Mouse (Mus musculus) CH12.LX (cell line): ENCODE results near the gene Tmem170b. TPM values are rescaled to one million over a fixed set of nuclear protein-coding genes. Genes with fewer than 3 reads are reported as not detected.

Experiments used
- DNase-seq: peaks from one replicate; pipeline ENCODE4 v3.0.0-alpha.2; 2013; ENCODE audit errors: extremely low read depth
- H3K27ac ChIP-seq: 2 replicates; pipeline ENCODE4 v1.5.1; 2012; ENCODE audit warnings: low read depth, mild to moderate bottlenecking, control low read depth, moderate library complexity; ENCODE audit not compliant: insufficient read depth
- H3K27me3 ChIP-seq: replicated peaks from 2 replicates; pipeline ENCODE3; 2012; ENCODE audit warnings: inconsistent platforms
- H3K36me3 ChIP-seq, 2 experiments: replicated peaks in 1 of 2; 2 replicates each; pipeline versions ENCODE3 to v1.6.1; 2012; ENCODE audit warnings: inconsistent platforms in 1 of 2, low read length in 1 of 2, mild to moderate bottlenecking in 1 of 2, mixed read lengths in 1 of 2, moderate library complexity in 1 of 2; ENCODE audit not compliant: control insufficient read depth in 1 of 2, insufficient read depth in 1 of 2
- H3K4me1 ChIP-seq, 2 experiments: 2 replicates each; pipeline ENCODE4 v1.6.1; 2012; ENCODE audit warnings: inconsistent platforms in 1 of 2, moderate library complexity in 1 of 2; ENCODE audit not compliant: insufficient read depth in 2 of 2, control insufficient read depth in 1 of 2
- H3K4me2 ChIP-seq: 2 replicates; pipeline ENCODE4 v1.6.1; 2012; ENCODE audit warnings: low read depth, mild to moderate bottlenecking, control low read depth; ENCODE audit not compliant: poor library complexity, insufficient read depth, severe bottlenecking
- H3K4me3 ChIP-seq, 3 experiments: fragments of 150-350 bp in 1 of 3; sonication (generic) in 1 of 3; replicated peaks in 1 of 3; 2 replicates each; pipeline versions ENCODE3 to v1.5.1; 2011 to 2012; ENCODE audit warnings: low read depth in 2 of 3, low read length in 2 of 3, mild to moderate bottlenecking in 2 of 3, moderate library complexity in 2 of 3, control low read depth in 1 of 3, improper control_type of control experiment in 1 of 3, inconsistent platforms in 1 of 3, mixed read lengths in 1 of 3; ENCODE audit not compliant: poor library complexity in 1 of 3
- H3K79me2 ChIP-seq: replicated peaks from 2 replicates; pipeline ENCODE4 v1.6.1; 2012; ENCODE audit warnings: mild to moderate bottlenecking, moderate library complexity; ENCODE audit not compliant: control insufficient read depth, poor library complexity, insufficient read depth, severe bottlenecking; ENCODE audit errors: extremely low read depth
- H3K9ac ChIP-seq: 2 replicates; pipeline ENCODE4 v1.6.1; 2012; ENCODE audit warnings: low read depth, mild to moderate bottlenecking, control low read depth, moderate library complexity; ENCODE audit not compliant: insufficient read depth
- H3K9me3 ChIP-seq: replicated peaks from 2 replicates; pipeline ENCODE3; 2012; ENCODE audit warnings: low read length, inconsistent platforms, mixed read lengths
- BHLHE40 ChIP-seq: IDR thresholded peaks from 2 replicates; pipeline ENCODE4 v1.6.1; 2011; ENCODE audit warnings: mild to moderate bottlenecking, low read depth, low read length, improper control_type of control experiment
- CHD1 ChIP-seq: IDR thresholded peaks from 2 replicates; pipeline ENCODE4 v1.6.1; 2012; ENCODE audit warnings: low read depth, low read length, improper control_type of control experiment, inconsistent platforms
- CTCF ChIP-seq, 2 experiments: IDR thresholded peaks in 1 of 2; conservative IDR thresholded peaks in 1 of 2; 2 replicates each; pipeline ENCODE4 v1.5.1; 2011 to 2012; ENCODE audit warnings: low read depth in 2 of 2, low read length in 2 of 2, improper control_type of control experiment in 1 of 2, inconsistent platforms in 1 of 2, mild to moderate bottlenecking in 1 of 2, moderate library complexity in 1 of 2
- EP300 ChIP-seq: IDR thresholded peaks from 2 replicates; pipeline ENCODE4 v1.6.1; 2011; ENCODE audit warnings: low read length, improper control_type of control experiment
- ETS1 ChIP-seq: conservative IDR thresholded peaks from 2 replicates; pipeline ENCODE4 v1.6.1; 2012; ENCODE audit warnings: low read depth, mild to moderate bottlenecking, inconsistent platforms, low read length, improper control_type of control experiment, moderate library complexity
- IRF4 ChIP-seq: IDR thresholded peaks from 2 replicates; pipeline ENCODE4 v1.6.1; 2014; ENCODE audit warnings: low read depth, mild to moderate bottlenecking, inconsistent platforms, low read length, improper control_type of control experiment
- JUN ChIP-seq: IDR thresholded peaks from 2 replicates; pipeline ENCODE4 v1.6.1; 2011; ENCODE audit warnings: low read depth, mild to moderate bottlenecking, low read length, improper control_type of control experiment, moderate library complexity; ENCODE audit not compliant: insufficient read depth
- JUND ChIP-seq: conservative IDR thresholded peaks from 2 replicates; pipeline ENCODE4 v1.6.1; 2011; ENCODE audit warnings: low read depth, low read length, improper control_type of control experiment
- MAFK ChIP-seq: IDR thresholded peaks from 2 replicates; pipeline ENCODE4 v1.6.1; 2011; ENCODE audit warnings: low read length, improper control_type of control experiment; ENCODE audit not compliant: insufficient replicate concordance
- MAZ ChIP-seq: IDR thresholded peaks from 2 replicates; pipeline ENCODE4 v1.6.1; 2012; ENCODE audit warnings: low read depth, mild to moderate bottlenecking, inconsistent platforms, low read length, improper control_type of control experiment, moderate library complexity
- MEF2A ChIP-seq: IDR thresholded peaks from 2 replicates; pipeline ENCODE4 v1.6.1; 2014; ENCODE audit warnings: low read depth, mild to moderate bottlenecking, inconsistent platforms, low read length, improper control_type of control experiment, borderline replicate concordance
- RAD21 ChIP-seq: IDR thresholded peaks from 2 replicates; pipeline ENCODE4 v1.6.1; 2011; ENCODE audit warnings: low read depth, mild to moderate bottlenecking, low read length, improper control_type of control experiment, moderate library complexity
- SMC3 ChIP-seq: IDR thresholded peaks from 2 replicates; pipeline ENCODE4 v1.6.1; 2011; ENCODE audit warnings: low read depth, low read length, improper control_type of control experiment
- USF1 ChIP-seq: IDR thresholded peaks from 2 replicates; pipeline ENCODE4 v1.6.1; 2014; ENCODE audit warnings: low read depth, mild to moderate bottlenecking, inconsistent platforms, low read length, improper control_type of control experiment
- ZC3H11A ChIP-seq: IDR thresholded peaks from 2 replicates; pipeline ENCODE4 v1.6.1; 2012; ENCODE audit warnings: low read depth, mild to moderate bottlenecking, inconsistent platforms, low read length, improper control_type of control experiment
- ZMIZ1 ChIP-seq: IDR thresholded peaks from 2 replicates; pipeline ENCODE4 v1.6.1; 2012; ENCODE audit warnings: low read depth, mild to moderate bottlenecking, inconsistent platforms, low read length, improper control_type of control experiment
- dilution Hi-C: fragments of 300-500 bp; cut with MboI; formaldehyde crosslinking; loops from 2 replicates; pipeline ENCODE4 v1.14.3; 2020; ENCODE audit warnings: low sequenced_read_pairs; ENCODE audit not compliant: extremely low pct_unique_long_range_greater_than_20kb, extremely low pct_ligation_motif_present
- in situ Hi-C: fragments of 300-500 bp; cut with MboI; formaldehyde crosslinking; loops from 3 replicates; pipeline ENCODE4 v1.14.3; 2019; ENCODE audit warnings: low sequenced_read_pairs, low pct_ligation_motif_present, low pct_unique_long_range_greater_than_20kb, mixed read lengths
- polyA plus RNA-seq: library from polyadenylated mRNA; unstranded; fragments of >175 nt; gene quantifications from 2 replicates; pipeline ENCODE4 v1.2.1, GENCODE M21; 2012; ENCODE audit warnings: low read depth; ENCODE audit not compliant: insufficient read length
- total RNA-seq, 2 experiments: library from RNA; depleted of rRNA; stranded (reverse); fragments of 300-350 nt in 1 of 2; fragments of >200 nt in 1 of 2; gene quantifications; 2 replicates each; pipeline ENCODE4 v1.2.3; 2012 to 2014

Gene Tmem170b
- total and polyA plus RNA-seq, 3 experiments, result 5.0 to 5.9 (median 5.5) TPM

DNA sequence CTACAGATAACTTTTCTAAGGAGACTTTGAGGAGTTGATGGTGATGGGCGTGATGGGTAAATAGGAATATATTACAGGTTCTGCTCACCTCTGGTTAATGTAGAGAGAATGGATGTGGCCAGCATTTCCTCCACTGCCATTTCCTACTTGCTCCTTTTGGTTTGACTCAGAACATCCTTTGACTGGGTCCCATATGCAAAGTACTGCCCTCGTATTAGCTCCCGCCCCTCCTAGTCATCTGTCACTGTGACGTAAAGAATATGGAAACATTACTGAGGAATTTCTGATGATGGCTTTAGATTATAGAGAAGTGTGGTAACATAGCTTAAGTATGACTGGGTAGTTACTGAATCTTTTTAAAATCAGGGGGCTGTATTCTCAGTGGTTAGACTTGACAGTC, 32.4 kb downstream of the Tmem170b start:
- H3K36me3 ChIP-seq, result peaks cover 4 to 19% of the 10 kb centered on the region in 2 experiments
- H3K27ac ChIP-seq, result no peak overlapping the region
- H3K4me1 ChIP-seq, result peaks cover 11 to 45% of the 10 kb centered on the region in 2 experiments
- H3K79me2 ChIP-seq, result 0 out of 2 replicates have a peak, but pooled peaks cover 2% of the 10 kb centered on the region
- H3K4me3 ChIP-seq, result no peak overlapping the region
- H3K27me3 ChIP-seq, result no peaks in the 10 kb centered on the region
- no peaks in the 10 kb centered on the region for H3K9me3 ChIP-seq
- TF ChIP-seq IRF4, result peak; percentile 94
- TF ChIP-seq USF1, result no peak
- TF ChIP-seq JUN, result peak; percentile 53
- TF ChIP-seq EP300, result peak; percentile 90
- no peak for TF ChIP-seq MAZ
- no peak for TF ChIP-seq ZMIZ1
- no peak for TF ChIP-seq SMC3
- no peak for TF ChIP-seq MAFK
- TF ChIP-seq ETS1, result peak; percentile 60
- peak; percentile 87 for TF ChIP-seq JUND
- TF ChIP-seq BHLHE40, result 0 out of 2 replicates have a peak, but pooled peaks have one; percentile 10
- peak; percentile 85 for DNase-seq
- dilution Hi-C loops (no loop called here), in situ Hi-C loops (loop anchor here (5.0 kb wide), 2 partner anchors 66 to 356 kb away; no protein-coding TSS in a partner anchor)
- no peak overlapping the region for H3K9ac ChIP-seq
- no peak overlapping the region for H3K4me2 ChIP-seq

DNA sequence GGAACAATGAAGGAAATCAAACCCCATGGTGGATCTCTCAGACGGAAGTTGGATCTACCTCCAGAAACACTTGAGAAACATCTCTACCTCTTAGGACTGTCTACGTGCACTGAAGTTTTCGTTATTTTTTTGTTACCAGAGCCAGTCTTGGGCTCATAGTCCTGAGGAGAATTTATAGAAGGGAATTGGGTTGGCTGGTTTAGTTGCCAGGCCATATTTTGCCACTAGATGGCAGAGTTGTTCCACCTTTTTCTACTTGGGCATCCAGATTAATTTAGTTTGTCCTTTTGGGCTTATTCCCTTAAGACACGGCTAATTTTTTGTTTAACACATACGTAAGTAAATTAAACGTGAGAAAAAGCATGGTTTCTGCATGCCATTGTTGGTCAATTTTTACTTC, 37.1 kb downstream of the Tmem170b start:
- Histone ChIP-seq H3K4me1 (peaks cover 13 to 35% of the 10 kb centered on the region in 2 experiments; a peak in 3 of 4 replicates), H3K4me2 (no peak overlapping the region), H3K79me2 (no peaks in the 10 kb centered on the region), H3K27ac (no peak overlapping the region), H3K36me3 (peaks cover 0 to 3% of the 10 kb centered on the region in 2 experiments), H3K9ac (no peak overlapping the region), H3K4me3 (no peak overlapping the region), H3K27me3 (no peaks in the 10 kb centered on the region), H3K9me3 (no peaks in the 10 kb centered on the region)
- DNase-seq, result peak; percentile 65
- no peak for TF ChIP-seq CHD1
- no peak for TF ChIP-seq USF1
- peak; percentile 54 for TF ChIP-seq ZC3H11A
- peak; percentile 79 to 87 for TF ChIP-seq CTCF (conservative IDR thresholded peaks at IDR 0.05 in 1 of 2, IDR thresholded peaks at IDR 0.05 in 1 of 2; ENCODE audit: low read depth in 2 of 2, low read length in 2 of 2)
- no peak for TF ChIP-seq MEF2A
- TF ChIP-seq RAD21, result peak; percentile 97
- TF ChIP-seq SMC3, result peak; percentile 80
- no peak for TF ChIP-seq ETS1
- dilution Hi-C loops (no loop called here), in situ Hi-C loops (loop anchor here (10.0 kb wide), 2 partner anchors 662 to 942 kb away; partner anchors contain the start of gene Edn1)
